Mouse (Mus musculus) myocyte (in vitro differentiated cells): ENCODE results near the gene Adsl. TPM values are rescaled to one million over a fixed set of nuclear protein-coding genes. Genes with fewer than 3 reads are reported as not detected.

ENCODE experiments used
- H3K27me3 ChIP-seq: one replicate; pipeline ENCODE4 v1.6.1; 2011; ENCODE audit not compliant: control insufficient read depth, insufficient read depth, insufficient read length
- H3K36me3 ChIP-seq: one replicate; pipeline ENCODE4 v1.6.1; 2011; ENCODE audit not compliant: control insufficient read depth, insufficient read depth
- H3K4me2 ChIP-seq: one replicate; pipeline ENCODE4 v1.6.1; 2011; ENCODE audit warnings: low read depth, control low read depth
- H3K4me3 ChIP-seq: one replicate; pipeline ENCODE4 v1.5.1; 2011; ENCODE audit warnings: mild to moderate bottlenecking, control low read depth, moderate library complexity
- H3K79me2 ChIP-seq: one replicate; pipeline ENCODE4 v1.6.1; 2011; ENCODE audit not compliant: control insufficient read depth, insufficient read depth
- H3ac ChIP-seq: one replicate; pipeline ENCODE4 v1.6.1; 2011; ENCODE audit not compliant: control insufficient read depth, insufficient read length
- CEBPB ChIP-seq: IDR thresholded peaks from 2 replicates; pipeline ENCODE4 v1.6.1; 2011; ENCODE audit warnings: mild to moderate bottlenecking, moderate library complexity; ENCODE audit not compliant: poor library complexity, insufficient read depth, severe bottlenecking
- E2F4 ChIP-seq: IDR thresholded peaks from one replicate; pipeline ENCODE4 v1.6.1; 2011; ENCODE audit warnings: mild to moderate bottlenecking, control low read depth, moderate library complexity; ENCODE audit not compliant: insufficient read depth
- MAX ChIP-seq: IDR thresholded peaks from one replicate; pipeline ENCODE4 v1.6.1; 2011; ENCODE audit warnings: low read depth, mild to moderate bottlenecking, control low read depth
- MYOD1 ChIP-seq, 3 experiments: IDR thresholded peaks; one replicate each; pipeline ENCODE4 v1.6.1; 2011; ENCODE audit warnings: control low read depth in 2 of 3, low read depth in 2 of 3, mild to moderate bottlenecking in 2 of 3, moderate library complexity in 1 of 3; ENCODE audit not compliant: insufficient read length in 2 of 3, control insufficient read depth in 1 of 3
- MYOG ChIP-seq, 3 experiments: IDR thresholded peaks; one replicate each; pipeline ENCODE4 v1.6.1; 2011; ENCODE audit warnings: control low read depth in 2 of 3, low read depth in 2 of 3, mild to moderate bottlenecking in 2 of 3; ENCODE audit not compliant: insufficient read length in 2 of 3, control insufficient read depth in 1 of 3, insufficient read depth in 1 of 3
- POLR2A ChIP-seq: IDR thresholded peaks from one replicate; pipeline ENCODE4 v1.6.1; 2011; ENCODE audit warnings: low read depth, mild to moderate bottlenecking, control low read depth, moderate library complexity; ENCODE audit not compliant: insufficient read length
- POLR2AphosphoS2 ChIP-seq: IDR thresholded peaks from one replicate; pipeline ENCODE4 v1.6.1; 2011; ENCODE audit warnings: low read depth, control low read depth; ENCODE audit not compliant: insufficient read length
- REST ChIP-seq: IDR thresholded peaks from one replicate; pipeline ENCODE4 v1.6.1; 2011; ENCODE audit warnings: mild to moderate bottlenecking, control low read depth, moderate library complexity; ENCODE audit not compliant: insufficient read depth, insufficient read length
- SRF ChIP-seq: IDR thresholded peaks from one replicate; pipeline ENCODE4 v1.6.1; 2011; ENCODE audit warnings: low read depth; ENCODE audit not compliant: control insufficient read depth, insufficient read length
- TCF12 ChIP-seq: IDR thresholded peaks from one replicate; pipeline ENCODE4 v1.6.1; 2011; ENCODE audit warnings: mild to moderate bottlenecking, control low read depth; ENCODE audit not compliant: poor library complexity, insufficient read depth, severe bottlenecking
- TCF3 ChIP-seq: IDR thresholded peaks from one replicate; pipeline ENCODE4 v1.6.1; 2011; ENCODE audit warnings: low read depth, control low read depth; ENCODE audit not compliant: insufficient read length
- USF1 ChIP-seq: IDR thresholded peaks from one replicate; pipeline ENCODE4 v1.6.1; 2011; ENCODE audit warnings: low read depth, mild to moderate bottlenecking, control low read depth, moderate library complexity
- polyA plus RNA-seq: library from polyadenylated mRNA; unstranded; fragments of >200 nt; fragmentation: generic; extraction: Trizol; gene quantifications from one replicate; pipeline ENCODE4 v1.2.1, GENCODE M21; 2012; ENCODE audit warnings: missing spikeins

The Adsl gene
- polyA plus RNA-seq, 1 experiment: 151 TPM

GRCm38 (mm10) chr15:80938615-80939014 is 9.7 kb upstream of the Adsl start:
- no peak for TF ChIP-seq TCF3
- no peak for TF ChIP-seq MAX
- TF ChIP-seq POLR2AphosphoS2: no peak
- TF ChIP-seq E2F4: no peak
- no peak for TF ChIP-seq MYOG (IDR thresholded peaks at IDR 0.05; ENCODE audit: control insufficient read depth in 1 of 3, insufficient read depth in 1 of 3, insufficient read length in 2 of 3, low read depth in 2 of 3)
- no peak for TF ChIP-seq CEBPB
- no peak for TF ChIP-seq POLR2A
- no peak for TF ChIP-seq SRF
- TF ChIP-seq TCF12: no peak
- no peak for TF ChIP-seq REST
- TF ChIP-seq USF1: no peak
- no peak for TF ChIP-seq MYOD1 (IDR thresholded peaks at IDR 0.05; ENCODE audit: control insufficient read depth in 1 of 3, insufficient read length in 2 of 3, low read depth in 2 of 3)
- Histone ChIP-seq H3K4me2 (no peak overlapping the region), H3ac (no peak overlapping the region), H3K27me3 (no peaks in the 10 kb centered on the region), H3K4me3 (no peak overlapping the region), H3K36me3 (peaks cover 9% of the 10 kb centered on the region), H3K79me2 (no peaks in the 10 kb centered on the region)

- Histone ChIP-seq H3K27me3 (no peaks in the 10 kb centered on the region), H3K36me3 (peaks cover 3% of the 10 kb centered on the region), H3K4me3 (no peak overlapping the region), H3K4me2 (no peak overlapping the region), H3ac (no peak overlapping the region), H3K79me2 (no peaks in the 10 kb centered on the region)
- no peak for TF ChIP-seq POLR2AphosphoS2
- no peak for TF ChIP-seq CEBPB
- no peak for TF ChIP-seq TCF12
- TF ChIP-seq REST: no peak
- TF ChIP-seq MAX: no peak
- TF ChIP-seq MYOG (IDR thresholded peaks at IDR 0.05; ENCODE audit: control insufficient read depth in 1 of 3, insufficient read depth in 1 of 3, insufficient read length in 2 of 3, low read depth in 2 of 3): no peak
- no peak for TF ChIP-seq SRF
- no peak for TF ChIP-seq E2F4
- TF ChIP-seq USF1: no peak
- no peak for TF ChIP-seq TCF3
- TF ChIP-seq MYOD1 (IDR thresholded peaks at IDR 0.05; ENCODE audit: control insufficient read depth in 1 of 3, insufficient read length in 2 of 3, low read depth in 2 of 3): no peak
- no peak for TF ChIP-seq POLR2A
These were observed 8.9 kb upstream of the Adsl start for GRCm38 (mm10) chr15:80939401-80939800.

- no peak for TF ChIP-seq MYOG (IDR thresholded peaks at IDR 0.05; ENCODE audit: control insufficient read depth in 1 of 3, insufficient read depth in 1 of 3, insufficient read length in 2 of 3, low read depth in 2 of 3)
- TF ChIP-seq MYOD1 (IDR thresholded peaks at IDR 0.05; ENCODE audit: control insufficient read depth in 1 of 3, insufficient read length in 2 of 3, low read depth in 2 of 3): no peak
- no peak for TF ChIP-seq TCF3
- TF ChIP-seq USF1: no peak
- TF ChIP-seq E2F4: no peak
- TF ChIP-seq REST: no peak
- no peak for TF ChIP-seq POLR2AphosphoS2
- no peak for TF ChIP-seq POLR2A
- no peak for TF ChIP-seq MAX
- no peak for TF ChIP-seq CEBPB
- TF ChIP-seq SRF: no peak
- no peak for TF ChIP-seq TCF12
- H3K36me3 ChIP-seq: no peaks in the 10 kb centered on the region
These were observed 6.7 kb upstream of the Adsl start for GRCm38 (mm10) chr15:80941468-80942040.

GRCm38 (mm10) chr15:80945851-80946250 is 2.4 kb upstream of the Adsl start:
- H3K79me2 ChIP-seq: peaks cover 24% of the 10 kb centered on the region
- TF ChIP-seq REST (no peak), TCF3 (no peak), POLR2A (no peak), POLR2AphosphoS2 (no peak), CEBPB (no peak), TCF12 (no peak), MAX (no peak), E2F4 (no peak), MYOD1 (IDR thresholded peaks at IDR 0.05; ENCODE audit: control insufficient read depth in 1 of 3, insufficient read length in 2 of 3, low read depth in 2 of 3) (no peak)

More at GRCm38 (mm10) chr15:80941468-80942040, 6.7 kb upstream of the Adsl start:
- H3K4me2 ChIP-seq: no peak overlapping the region
- no peak overlapping the region for H3K4me3 ChIP-seq
- H3ac ChIP-seq: no peak overlapping the region
- H3K27me3 ChIP-seq: no peaks in the 10 kb centered on the region
- no peaks in the 10 kb centered on the region for H3K79me2 ChIP-seq

GRCm38 (mm10) chr15:80949431-80949830 is 1.1 kb downstream of the Adsl start:
- Histone ChIP-seq H3K79me2 (peaks cover 36% of the 10 kb centered on the region), H3K27me3 (no peaks in the 10 kb centered on the region), H3K36me3 (peaks cover 20% of the 10 kb centered on the region), H3K4me2 (peak overlapping the region; percentile 99), H3K4me3 (peak overlapping the region; percentile 87), H3ac (peak overlapping the region; percentile 42)
- no peak for TF ChIP-seq MYOG (IDR thresholded peaks at IDR 0.05; ENCODE audit: control insufficient read depth in 1 of 3, insufficient read depth in 1 of 3, insufficient read length in 2 of 3, low read depth in 2 of 3)
- no peak for TF ChIP-seq SRF
- TF ChIP-seq POLR2AphosphoS2: no peak
- no peak for TF ChIP-seq MYOD1 (IDR thresholded peaks at IDR 0.05; ENCODE audit: control insufficient read depth in 1 of 3, insufficient read length in 2 of 3, low read depth in 2 of 3)
- no peak for TF ChIP-seq REST
- no peak for TF ChIP-seq MAX
- TF ChIP-seq TCF3: no peak
- TF ChIP-seq TCF12: no peak
- TF ChIP-seq USF1: no peak
- TF ChIP-seq POLR2A: no peak
- no peak for TF ChIP-seq E2F4
- TF ChIP-seq CEBPB: no peak

More at GRCm38 (mm10) chr15:80945851-80946250, 2.4 kb upstream of the Adsl start:
- Histone ChIP-seq H3K4me2 (no peak overlapping the region), H3K36me3 (no peaks in the 10 kb centered on the region), H3K27me3 (no peaks in the 10 kb centered on the region), H3K4me3 (no peak overlapping the region), H3ac (no peak overlapping the region)
